Mouse (Mus musculus): ENCODE data around the gene Bcl7c. TPM values are rescaled to one million over a fixed set of nuclear protein-coding genes. Genes with fewer than 3 reads are reported as not detected.
A peak's percentile ranks its signal among the peaks of the same experiment; 100 is the strongest.

The Bcl7c gene
- 69.0 and 79.6 TPM in 2 replicates for polyA plus RNA-seq (2012; rRNA removed)

GRCm38 (mm10) chr7:127708207-127709078 lies at the start of gene Bcl7c:
Gene Bcl7c, minus strand, starts transcription at chr7:127708933.
- peak within 1 kb of the TSS; percentile 92 for H3K4me3 ChIP-seq (ENCODE audit: control insufficient read depth, low read depth, low read length)
- H3K27ac ChIP-seq (ENCODE audit: control insufficient read depth, insufficient read depth, low read depth, low read length): peak within 1 kb of the TSS; percentile 84
- peaks cover 24% of the 10 kb centered on the region for H3K4me1 ChIP-seq (ENCODE audit: control insufficient read depth, insufficient read depth, low read length)
- no peaks in the 10 kb centered on the region for H3K27me3 ChIP-seq (ENCODE audit: control insufficient read depth, insufficient read depth, low read length)
- H3K36me3 ChIP-seq (ENCODE audit: control insufficient read depth, insufficient read depth, low read length): no peaks in the 10 kb centered on the region; the same call in 1 of the 2 replicates
- TF ChIP-seq POLR2A (IDR thresholded peaks at IDR 0.05; ENCODE audit: control insufficient read depth, low read depth, low read length) (peak; percentile 40; the same call in 1 of the 2 replicates), CTCF (IDR thresholded peaks at IDR 0.05; ENCODE audit: control insufficient read depth, insufficient read depth, insufficient replicate concordance, low read depth, low read length) (peak; percentile 39; the same call in 1 of the 2 replicates)

- H3K36me3 ChIP-seq (ENCODE audit: control insufficient read depth, insufficient read depth, low read length): peaks cover 3% of the 10 kb centered on the region; the same call in 1 of the 2 replicates
- H3K4me3 ChIP-seq (ENCODE audit: control insufficient read depth, low read depth, low read length): no peak overlapping the region
- no peak for TF ChIP-seq CTCF (IDR thresholded peaks at IDR 0.05; ENCODE audit: control insufficient read depth, insufficient read depth, insufficient replicate concordance, low read depth, low read length)
- no peak for TF ChIP-seq POLR2A (IDR thresholded peaks at IDR 0.05; ENCODE audit: control insufficient read depth, low read depth, low read length)
- H3K4me1 ChIP-seq (ENCODE audit: control insufficient read depth, insufficient read depth, low read length): no peaks in the 10 kb centered on the region; the same call in 1 of the 2 replicates
- H3K27ac ChIP-seq (ENCODE audit: control insufficient read depth, insufficient read depth, low read depth, low read length): no peak overlapping the region
- H3K27me3 ChIP-seq (ENCODE audit: control insufficient read depth, insufficient read depth, low read length): no peaks in the 10 kb centered on the region
Observed at GRCm38 (mm10) chr7:127753741-127754140, 45.0 kb upstream of the Bcl7c start.

- TF ChIP-seq CTCF (IDR thresholded peaks at IDR 0.05; ENCODE audit: control insufficient read depth, insufficient read depth, insufficient replicate concordance, low read depth, low read length) (no peak), POLR2A (IDR thresholded peaks at IDR 0.05; ENCODE audit: control insufficient read depth, low read depth, low read length) (0 out of 2 replicates have a peak, but pooled peaks have one; percentile 5)
- no peak overlapping the region for H3K4me3 ChIP-seq (ENCODE audit: control insufficient read depth, low read depth, low read length)
- peaks cover 3% of the 10 kb centered on the region; the same call in 1 of the 2 replicates for H3K36me3 ChIP-seq (ENCODE audit: control insufficient read depth, insufficient read depth, low read length)
- no peaks in the 10 kb centered on the region; the same call in 1 of the 2 replicates for H3K4me1 ChIP-seq (ENCODE audit: control insufficient read depth, insufficient read depth, low read length)
- 0 out of 2 replicates have a peak overlapping the region, but pooled peaks have one; percentile 26 for H3K27ac ChIP-seq (ENCODE audit: control insufficient read depth, insufficient read depth, low read depth, low read length)
- H3K27me3 ChIP-seq (ENCODE audit: control insufficient read depth, insufficient read depth, low read length): no peaks in the 10 kb centered on the region
Observed at GRCm38 (mm10) chr7:127753158-127753557, 44.4 kb upstream of the Bcl7c start.

GRCm38 (mm10) chr7:127752069-127752468 lies 43.3 kb upstream of the Bcl7c start:
- H3K4me3 ChIP-seq (ENCODE audit: control insufficient read depth, low read depth, low read length): no peak overlapping the region
- H3K4me1 ChIP-seq (ENCODE audit: control insufficient read depth, insufficient read depth, low read length): no peaks in the 10 kb centered on the region; the same call in 1 of the 2 replicates
- peaks cover 3% of the 10 kb centered on the region; the same call in 1 of the 2 replicates for H3K36me3 ChIP-seq (ENCODE audit: control insufficient read depth, insufficient read depth, low read length)
- H3K27ac ChIP-seq (ENCODE audit: control insufficient read depth, insufficient read depth, low read depth, low read length): peak overlapping the region; percentile 77
- TF ChIP-seq CTCF (IDR thresholded peaks at IDR 0.05; ENCODE audit: control insufficient read depth, insufficient read depth, insufficient replicate concordance, low read depth, low read length): no peak
- TF ChIP-seq POLR2A (IDR thresholded peaks at IDR 0.05; ENCODE audit: control insufficient read depth, low read depth, low read length): no peak
- H3K27me3 ChIP-seq (ENCODE audit: control insufficient read depth, insufficient read depth, low read length): no peaks in the 10 kb centered on the region

- Histone ChIP-seq H3K4me1 (ENCODE audit: control insufficient read depth, insufficient read depth, low read length) (no peaks in the 10 kb centered on the region; the same call in 1 of the 2 replicates), H3K36me3 (ENCODE audit: control insufficient read depth, insufficient read depth, low read length) (peaks cover 3% of the 10 kb centered on the region; the same call in 1 of the 2 replicates), H3K27me3 (ENCODE audit: control insufficient read depth, insufficient read depth, low read length) (no peaks in the 10 kb centered on the region), H3K27ac (ENCODE audit: control insufficient read depth, insufficient read depth, low read depth, low read length) (peak overlapping the region; percentile 16; the same call in 1 of the 2 replicates), H3K4me3 (ENCODE audit: control insufficient read depth, low read depth, low read length) (no peak overlapping the region)
- TF ChIP-seq POLR2A (IDR thresholded peaks at IDR 0.05; ENCODE audit: control insufficient read depth, low read depth, low read length) (no peak), CTCF (IDR thresholded peaks at IDR 0.05; ENCODE audit: control insufficient read depth, insufficient read depth, insufficient replicate concordance, low read depth, low read length) (no peak)
Observed at GRCm38 (mm10) chr7:127751619-127752018, 42.9 kb upstream of the Bcl7c start.

GRCm38 (mm10) chr7:127750131-127751127 lies 41.7 kb upstream of the Bcl7c start:
- Histone ChIP-seq H3K4me3 (ENCODE audit: control insufficient read depth, low read depth, low read length) (no peak overlapping the region), H3K27ac (ENCODE audit: control insufficient read depth, insufficient read depth, low read depth, low read length) (no peak overlapping the region; the same call in 1 of the 2 replicates), H3K36me3 (ENCODE audit: control insufficient read depth, insufficient read depth, low read length) (peaks cover 3% of the 10 kb centered on the region; the same call in 1 of the 2 replicates), H3K4me1 (ENCODE audit: control insufficient read depth, insufficient read depth, low read length) (no peaks in the 10 kb centered on the region), H3K27me3 (ENCODE audit: control insufficient read depth, insufficient read depth, low read length) (no peaks in the 10 kb centered on the region)
- TF ChIP-seq CTCF (IDR thresholded peaks at IDR 0.05; ENCODE audit: control insufficient read depth, insufficient read depth, insufficient replicate concordance, low read depth, low read length) (no peak), POLR2A (IDR thresholded peaks at IDR 0.05; ENCODE audit: control insufficient read depth, low read depth, low read length) (no peak)

All from testis, adult 2 months (tissue).